Mouse (Mus musculus): ENCODE data around the gene Btbd35f7.
"Not testable (repeated sequence)": the region's sequence is repeated elsewhere in the genome, so short reads cannot be mapped to it uniquely, and the experiment has no call there.

The Btbd35f7 gene

GRCm38 (mm10) chrX:5668767-5669166, at the start of gene Btbd35f7:
Gene Btbd35f7, plus strand, starts transcription at chrX:5669067.
- DNase-seq (ENCODE audit: low spot score in 2 of 2) = not testable (repeated sequence)

All from urinary bladder, postnatal 4 days (tissue).